Mouse (Mus musculus) adrenal gland, adult 2 months (tissue): ENCODE results near the gene Plcxd3. TPM values are rescaled to one million over a fixed set of nuclear protein-coding genes. Genes with fewer than 3 reads are reported as not detected.
"Not testable (repeated sequence)": the region's sequence is repeated elsewhere in the genome, so short reads cannot be mapped to it uniquely, and the experiment has no call there.

ENCODE experiments used
- DNase-seq: peaks from one replicate; pipeline ENCODE4 v3.0.0; 2021
- polyA plus RNA-seq: library from polyadenylated mRNA; depleted of rRNA; stranded (reverse); fragments of >200 nt; gene quantifications from 2 replicates; pipeline ENCODE4 v1.2.3, GENCODE M21; 2012
- total RNA-seq, 2 experiments: library from RNA; stranded (reverse); gene quantifications; 2 replicates each; pipeline ENCODE4 v1.2.3; 2021

Gene Plcxd3
- total and polyA plus RNA-seq, 3 experiments = 0.11 to 3.5 (median 1.8) TPM

- DNase-seq = no peak
Measured at GRCm38 (mm10) chr15:4559121-4559520, 183.8 kb downstream of the Plcxd3 start.

DNA sequence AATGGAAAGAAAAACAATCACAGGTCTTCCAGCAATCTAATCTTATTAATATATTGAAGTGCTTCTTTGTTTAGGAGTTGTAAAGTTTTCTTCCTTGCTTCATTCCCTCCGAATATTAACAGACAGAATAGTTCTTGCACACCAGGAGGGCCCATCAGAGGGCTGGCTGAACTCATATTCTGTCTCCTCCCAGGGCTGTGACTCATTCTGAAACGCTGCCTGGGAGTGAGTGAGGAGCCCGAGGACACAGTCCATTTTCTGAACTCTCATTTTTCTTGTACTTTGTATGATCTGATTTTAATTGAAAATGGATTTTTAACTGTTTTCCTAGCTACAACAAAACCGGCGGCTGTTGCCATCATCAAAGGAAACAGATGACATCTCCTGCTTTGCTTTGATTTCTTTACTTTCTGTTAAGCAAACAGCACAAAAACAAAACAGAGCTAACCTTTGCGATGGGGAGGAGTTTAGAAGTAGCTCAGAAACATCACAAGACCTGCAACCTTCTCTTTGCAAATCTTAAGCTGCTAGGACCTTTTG, 186.2 kb downstream of the Plcxd3 start:
- DNase-seq = peak; percentile 52

- not testable (repeated sequence) for DNase-seq
Measured at GRCm38 (mm10) chr15:4595521-4595920, 220.2 kb downstream of the Plcxd3 start.

DNA sequence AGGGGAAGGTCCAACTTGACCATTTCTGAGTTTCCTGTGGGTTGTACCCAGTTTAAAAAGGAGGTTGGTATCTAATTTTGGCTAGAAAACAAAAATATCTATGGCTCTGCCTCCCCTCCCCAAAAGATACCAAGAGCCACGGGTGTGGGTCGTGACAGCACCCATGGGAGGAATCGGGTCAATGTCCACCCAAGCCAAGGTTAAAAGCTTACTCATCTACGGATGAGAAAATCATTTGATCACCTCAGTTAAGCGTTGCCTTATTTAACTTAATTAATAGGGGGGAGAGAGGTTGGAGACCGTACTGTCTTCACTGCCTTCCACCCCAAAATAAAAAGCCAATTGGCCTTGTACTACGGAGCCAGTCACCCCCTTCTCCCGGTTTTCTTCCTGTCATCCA, 223.4 kb downstream of the Plcxd3 start:
- DNase-seq = not testable (repeated sequence)

- DNase-seq = not testable (repeated sequence)
Measured at GRCm38 (mm10) chr15:4599331-4599730, 224.0 kb downstream of the Plcxd3 start.

DNA sequence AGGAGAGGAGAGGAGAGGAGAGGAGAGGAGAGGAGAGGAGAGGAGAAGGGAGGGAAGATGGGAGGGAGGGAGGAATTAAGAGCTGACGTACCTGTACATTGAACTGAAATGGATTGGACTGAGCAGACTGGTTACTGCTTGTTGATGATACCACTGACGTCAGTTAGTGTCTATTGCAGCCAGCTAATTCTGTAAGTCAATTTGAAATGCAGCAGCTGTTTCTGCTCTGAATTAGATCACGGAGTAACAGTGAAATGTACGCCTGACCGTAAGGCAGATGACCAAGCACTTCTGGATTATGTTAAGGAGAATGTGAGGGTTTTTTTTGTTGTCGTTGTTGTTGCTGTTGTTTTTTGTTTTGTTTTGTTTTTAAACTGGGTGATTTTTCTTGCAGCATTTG, 230.3 kb downstream of the Plcxd3 start:
- no peak for DNase-seq
